Mouse (Mus musculus) CH12.LX (cell line): Measurements from ENCODE around the gene Cpeb1. TPM values are rescaled to one million over a fixed set of nuclear protein-coding genes. Genes with fewer than 3 reads are reported as not detected.

Experiments
- DNase-seq: peaks from one replicate; pipeline ENCODE4 v3.0.0-alpha.2; 2013; ENCODE audit errors: extremely low read depth
- H3K27ac ChIP-seq: 2 replicates; pipeline ENCODE4 v1.5.1; 2012; ENCODE audit warnings: low read depth, mild to moderate bottlenecking, control low read depth, moderate library complexity; ENCODE audit not compliant: insufficient read depth
- H3K27me3 ChIP-seq: replicated peaks from 2 replicates; pipeline ENCODE3; 2012; ENCODE audit warnings: inconsistent platforms
- H3K36me3 ChIP-seq, 2 experiments: replicated peaks in 1 of 2; 2 replicates each; pipeline versions ENCODE3 to v1.6.1; 2012; ENCODE audit warnings: inconsistent platforms in 1 of 2, low read length in 1 of 2, mild to moderate bottlenecking in 1 of 2, mixed read lengths in 1 of 2, moderate library complexity in 1 of 2; ENCODE audit not compliant: control insufficient read depth in 1 of 2, insufficient read depth in 1 of 2
- H3K4me1 ChIP-seq, 2 experiments: 2 replicates each; pipeline ENCODE4 v1.6.1; 2012; ENCODE audit warnings: inconsistent platforms in 1 of 2, moderate library complexity in 1 of 2; ENCODE audit not compliant: insufficient read depth in 2 of 2, control insufficient read depth in 1 of 2
- H3K4me2 ChIP-seq: 2 replicates; pipeline ENCODE4 v1.6.1; 2012; ENCODE audit warnings: low read depth, mild to moderate bottlenecking, control low read depth; ENCODE audit not compliant: poor library complexity, insufficient read depth, severe bottlenecking
- H3K4me3 ChIP-seq, 3 experiments: fragments of 150-350 bp in 1 of 3; sonication (generic) in 1 of 3; replicated peaks in 1 of 3; 2 replicates each; pipeline versions ENCODE3 to v1.5.1; 2011 to 2012; ENCODE audit warnings: low read depth in 2 of 3, low read length in 2 of 3, mild to moderate bottlenecking in 2 of 3, moderate library complexity in 2 of 3, control low read depth in 1 of 3, improper control_type of control experiment in 1 of 3, inconsistent platforms in 1 of 3, mixed read lengths in 1 of 3; ENCODE audit not compliant: poor library complexity in 1 of 3
- H3K79me2 ChIP-seq: replicated peaks from 2 replicates; pipeline ENCODE4 v1.6.1; 2012; ENCODE audit warnings: mild to moderate bottlenecking, moderate library complexity; ENCODE audit not compliant: control insufficient read depth, poor library complexity, insufficient read depth, severe bottlenecking; ENCODE audit errors: extremely low read depth
- H3K9ac ChIP-seq: 2 replicates; pipeline ENCODE4 v1.6.1; 2012; ENCODE audit warnings: low read depth, mild to moderate bottlenecking, control low read depth, moderate library complexity; ENCODE audit not compliant: insufficient read depth
- H3K9me3 ChIP-seq: replicated peaks from 2 replicates; pipeline ENCODE3; 2012; ENCODE audit warnings: low read length, inconsistent platforms, mixed read lengths
- CTCF ChIP-seq, 2 experiments: IDR thresholded peaks in 1 of 2; conservative IDR thresholded peaks in 1 of 2; 2 replicates each; pipeline ENCODE4 v1.5.1; 2011 to 2012; ENCODE audit warnings: low read depth in 2 of 2, low read length in 2 of 2, improper control_type of control experiment in 1 of 2, inconsistent platforms in 1 of 2, mild to moderate bottlenecking in 1 of 2, moderate library complexity in 1 of 2
- EP300 ChIP-seq: IDR thresholded peaks from 2 replicates; pipeline ENCODE4 v1.6.1; 2011; ENCODE audit warnings: low read length, improper control_type of control experiment
- ETS1 ChIP-seq: conservative IDR thresholded peaks from 2 replicates; pipeline ENCODE4 v1.6.1; 2012; ENCODE audit warnings: low read depth, mild to moderate bottlenecking, inconsistent platforms, low read length, improper control_type of control experiment, moderate library complexity
- HCFC1 ChIP-seq: IDR thresholded peaks from 2 replicates; pipeline ENCODE4 v1.6.1; 2012; ENCODE audit warnings: low read depth, mild to moderate bottlenecking, inconsistent platforms, low read length, improper control_type of control experiment
- KAT2A ChIP-seq: IDR thresholded peaks from 2 replicates; pipeline ENCODE4 v1.6.1; 2012; ENCODE audit warnings: low read length, improper control_type of control experiment, inconsistent platforms; ENCODE audit not compliant: insufficient replicate concordance
- MAFK ChIP-seq: IDR thresholded peaks from 2 replicates; pipeline ENCODE4 v1.6.1; 2011; ENCODE audit warnings: low read length, improper control_type of control experiment; ENCODE audit not compliant: insufficient replicate concordance
- MAX ChIP-seq: IDR thresholded peaks from 2 replicates; pipeline ENCODE4 v1.6.1; 2011; ENCODE audit warnings: low read length, improper control_type of control experiment
- MAZ ChIP-seq: IDR thresholded peaks from 2 replicates; pipeline ENCODE4 v1.6.1; 2012; ENCODE audit warnings: low read depth, mild to moderate bottlenecking, inconsistent platforms, low read length, improper control_type of control experiment, moderate library complexity
- RAD21 ChIP-seq: IDR thresholded peaks from 2 replicates; pipeline ENCODE4 v1.6.1; 2011; ENCODE audit warnings: low read depth, mild to moderate bottlenecking, low read length, improper control_type of control experiment, moderate library complexity
- SIN3A ChIP-seq: IDR thresholded peaks from 2 replicates; pipeline ENCODE4 v1.6.1; 2012; ENCODE audit warnings: low read length, improper control_type of control experiment, inconsistent platforms
- SMC3 ChIP-seq: IDR thresholded peaks from 2 replicates; pipeline ENCODE4 v1.6.1; 2011; ENCODE audit warnings: low read depth, low read length, improper control_type of control experiment
- TCF12 ChIP-seq: IDR thresholded peaks from 2 replicates; pipeline ENCODE4 v1.6.1; 2014; ENCODE audit warnings: low read depth, mild to moderate bottlenecking, inconsistent platforms, low read length, improper control_type of control experiment
- USF2 ChIP-seq: conservative IDR thresholded peaks from 2 replicates; pipeline ENCODE4 v1.6.1; 2011; ENCODE audit warnings: low read depth, low read length, improper control_type of control experiment
- ZKSCAN1 ChIP-seq: IDR thresholded peaks from 2 replicates; pipeline ENCODE4 v1.6.1; 2012; ENCODE audit warnings: low read depth, inconsistent platforms, low read length, improper control_type of control experiment, borderline replicate concordance
- ZNF384 ChIP-seq: IDR thresholded peaks from 2 replicates; pipeline ENCODE4 v1.6.1; 2012; ENCODE audit warnings: low read depth, low read length, improper control_type of control experiment, inconsistent platforms
- dilution Hi-C: fragments of 300-500 bp; cut with MboI; formaldehyde crosslinking; loops from 2 replicates; pipeline ENCODE4 v1.14.3; 2020; ENCODE audit warnings: low sequenced_read_pairs; ENCODE audit not compliant: extremely low pct_unique_long_range_greater_than_20kb, extremely low pct_ligation_motif_present
- in situ Hi-C: fragments of 300-500 bp; cut with MboI; formaldehyde crosslinking; loops from 3 replicates; pipeline ENCODE4 v1.14.3; 2019; ENCODE audit warnings: low sequenced_read_pairs, low pct_ligation_motif_present, low pct_unique_long_range_greater_than_20kb, mixed read lengths
- polyA plus RNA-seq: library from polyadenylated mRNA; unstranded; fragments of >175 nt; gene quantifications from 2 replicates; pipeline ENCODE4 v1.2.1, GENCODE M21; 2012; ENCODE audit warnings: low read depth; ENCODE audit not compliant: insufficient read length
- total RNA-seq, 2 experiments: library from RNA; depleted of rRNA; stranded (reverse); fragments of 300-350 nt in 1 of 2; fragments of >200 nt in 1 of 2; gene quantifications; 2 replicates each; pipeline ENCODE4 v1.2.3; 2012 to 2014

Gene Cpeb1
- total and polyA plus RNA-seq, 3 experiments, result 0.26 TPM; not detected in 2

DNA sequence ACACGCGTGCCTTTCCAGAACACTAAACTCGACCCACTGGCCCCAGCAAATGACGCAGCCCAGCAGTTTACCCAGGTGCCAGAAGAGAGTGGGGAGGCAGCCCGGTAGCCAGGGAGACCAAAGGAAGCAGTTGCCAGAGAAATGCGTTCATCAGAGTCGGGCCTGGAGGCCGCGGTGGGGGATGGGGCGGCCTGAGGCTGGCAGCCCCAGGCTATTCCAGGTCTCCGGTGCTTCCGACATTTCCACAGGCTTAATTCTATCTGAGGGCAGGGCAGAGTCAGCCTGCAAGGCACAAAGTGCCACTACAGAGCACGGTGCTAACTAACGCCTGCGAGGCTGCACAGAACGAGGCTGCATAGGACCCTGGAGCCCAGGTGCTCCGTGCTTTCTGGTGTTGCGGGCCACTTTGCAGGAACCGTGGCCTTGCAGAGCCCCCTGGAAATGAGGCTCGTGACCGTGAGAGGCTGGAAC, 2.3 kb downstream of the Cpeb1 start:
- no peak overlapping the region for H3K9ac ChIP-seq
- dilution Hi-C loops, result no loop called here
- H3K27me3 ChIP-seq, result peaks cover 16% of the 10 kb centered on the region
- no peak overlapping the region for H3K4me3 ChIP-seq
- TF ChIP-seq ETS1 (no peak), ZNF384 (no peak), KAT2A (no peak), EP300 (no peak), MAFK (no peak), CTCF (conservative IDR thresholded peaks at IDR 0.05 in 1 of 2, IDR thresholded peaks at IDR 0.05 in 1 of 2; ENCODE audit: low read depth in 2 of 2, low read length in 2 of 2) (no peak)
- no peak overlapping the region for H3K27ac ChIP-seq
- H3K79me2 ChIP-seq, result no peaks in the 10 kb centered on the region
- H3K4me1 ChIP-seq, result no peaks in the 10 kb centered on the region
- no peaks in the 10 kb centered on the region for H3K36me3 ChIP-seq
- no peak for DNase-seq
- H3K9me3 ChIP-seq, result peaks cover 10% of the 10 kb centered on the region
- in situ Hi-C loops, result no loop called here
- no peak overlapping the region for H3K4me2 ChIP-seq

- peak; percentile 12 for DNase-seq
- no peaks in the 10 kb centered on the region for H3K9me3 ChIP-seq
- dilution Hi-C loops (no loop called here), in situ Hi-C loops (no loop called here)
- no peaks in the 10 kb centered on the region for H3K4me1 ChIP-seq
- TF ChIP-seq RAD21, result peak; percentile 66
- TF ChIP-seq ETS1, result no peak
- no peak for TF ChIP-seq HCFC1
- TF ChIP-seq MAZ, result no peak
- TF ChIP-seq ZNF384, result no peak
- no peak for TF ChIP-seq MAX
- TF ChIP-seq USF2, result no peak
- TF ChIP-seq TCF12, result no peak
- TF ChIP-seq MAFK, result no peak
- no peak for TF ChIP-seq EP300
- peak in 1 of 2 experiments; percentile 58; a peak in 2 of 4 replicates for TF ChIP-seq CTCF (conservative IDR thresholded peaks at IDR 0.05 in 1 of 2, IDR thresholded peaks at IDR 0.05 in 1 of 2; ENCODE audit: low read depth in 2 of 2, low read length in 2 of 2)
- TF ChIP-seq SMC3, result peak; percentile 34
- no peak overlapping the region for H3K4me3 ChIP-seq
- H3K27me3 ChIP-seq, result peaks cover 13% of the 10 kb centered on the region
- no peak overlapping the region for H3K4me2 ChIP-seq
- no peak overlapping the region for H3K9ac ChIP-seq
- H3K79me2 ChIP-seq, result no peaks in the 10 kb centered on the region
- H3K36me3 ChIP-seq, result no peaks in the 10 kb centered on the region
- no peak overlapping the region for H3K27ac ChIP-seq
Measured at GRCm38 (mm10) chr7:81398957-81399356, 56.3 kb downstream of the Cpeb1 start.

DNA sequence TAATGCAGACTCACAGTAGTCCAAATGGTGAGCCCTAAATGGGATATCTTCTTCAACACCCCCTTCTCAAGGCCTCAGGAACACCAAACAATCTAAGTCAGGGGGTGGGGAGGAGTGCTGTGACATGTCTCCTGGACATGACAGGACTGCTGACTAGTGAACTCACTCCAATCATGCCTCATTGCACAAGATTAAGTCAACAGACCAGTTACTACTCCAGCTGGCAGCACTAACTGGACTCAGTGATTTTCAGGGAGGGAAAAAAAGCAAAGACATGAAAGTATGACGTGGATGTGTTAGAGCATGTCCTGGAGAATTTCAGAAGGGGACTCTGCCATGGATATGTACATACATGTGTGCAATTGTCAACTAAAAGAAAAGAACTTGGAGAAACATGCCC, 75.9 kb downstream of the Cpeb1 start:
- no peak for DNase-seq
- Histone ChIP-seq H3K4me3 (no peak overlapping the region), H3K4me2 (no peak overlapping the region), H3K27ac (no peak overlapping the region), H3K36me3 (no peaks in the 10 kb centered on the region), H3K4me1 (no peaks in the 10 kb centered on the region), H3K79me2 (no peaks in the 10 kb centered on the region), H3K9ac (no peak overlapping the region)
- in situ Hi-C loops, result no loop called here
- TF ChIP-seq ZNF384 (no peak), SIN3A (no peak), ZKSCAN1 (no peak)
- TF ChIP-seq, all 38 proteins: peak for 0
- no peaks in the 10 kb centered on the region for H3K9me3 ChIP-seq
- dilution Hi-C loops, result no loop called here
- no peaks in the 10 kb centered on the region for H3K27me3 ChIP-seq
